Mouse (Mus musculus) heart, adult 18-20 months (tissue): ENCODE data around the gene Gm42906. TPM values are rescaled to one million over a fixed set of nuclear protein-coding genes. Genes with fewer than 3 reads are reported as not detected.
A peak's percentile ranks its signal among the peaks of the same experiment; 100 is the strongest.

Experiments
- DNase-seq, 2 experiments: peaks; one replicate each; pipeline ENCODE4 v3.0.0; 2021 to 2022; ENCODE audit warnings: mixed read lengths in 1 of 2
- total RNA-seq, 2 experiments: library from RNA; stranded (reverse); gene quantifications; 2 replicates each; pipeline ENCODE4 v1.2.3; 2021

Gene Gm42906
- total RNA-seq, 2 experiments from 2014 or later = 1.7 TPM; not detected in 1

GRCm38 (mm10) chr5:151298371-151298770 lies 129.6 kb downstream of the Gm42906 start:
- DNase-seq = no peak

- no peak for DNase-seq
Observed at GRCm38 (mm10) chr5:151296244-151296643, 131.7 kb downstream of the Gm42906 start.

GRCm38 (mm10) chr5:151293591-151293990 lies 134.4 kb downstream of the Gm42906 start:
- no peak for DNase-seq

- DNase-seq = peak in 1 of 2 experiments; percentile 38
Observed at GRCm38 (mm10) chr5:151292310-151292709, 135.7 kb downstream of the Gm42906 start.

- no peak for DNase-seq
Observed at GRCm38 (mm10) chr5:151286331-151286730, 141.6 kb downstream of the Gm42906 start.

GRCm38 (mm10) chr5:151279531-151279930 lies 148.4 kb downstream of the Gm42906 start:
- DNase-seq = no peak

GRCm38 (mm10) chr5:151277927-151278326 lies 150.0 kb downstream of the Gm42906 start:
- no peak for DNase-seq

GRCm38 (mm10) chr5:151275986-151276385 lies 152.0 kb downstream of the Gm42906 start:
- no peak for DNase-seq

- DNase-seq = no peak
Observed at GRCm38 (mm10) chr5:151274265-151274664, 153.7 kb downstream of the Gm42906 start.

GRCm38 (mm10) chr5:151270815-151271214 lies 157.1 kb downstream of the Gm42906 start:
- no peak for DNase-seq

- no peak for DNase-seq
Observed at GRCm38 (mm10) chr5:151266896-151267634, 160.9 kb downstream of the Gm42906 start.

- DNase-seq = no peak
Observed at GRCm38 (mm10) chr5:151261558-151261957, 166.4 kb downstream of the Gm42906 start.

- no peak for DNase-seq
Observed at GRCm38 (mm10) chr5:151252213-151252612, 175.8 kb downstream of the Gm42906 start.

GRCm38 (mm10) chr5:151251656-151252055 lies 176.3 kb downstream of the Gm42906 start:
- DNase-seq = no peak

GRCm38 (mm10) chr5:151248671-151249620 lies 179.0 kb downstream of the Gm42906 start:
- DNase-seq = no peak

- DNase-seq = no peak
Observed at GRCm38 (mm10) chr5:151248084-151248483, 179.9 kb downstream of the Gm42906 start.

GRCm38 (mm10) chr5:151247115-151247875 lies 180.7 kb downstream of the Gm42906 start:
- DNase-seq = no peak

- no peak for DNase-seq
Observed at GRCm38 (mm10) chr5:151246287-151246686, 181.7 kb downstream of the Gm42906 start.

- no peak for DNase-seq
Observed at GRCm38 (mm10) chr5:151245571-151245970, 182.4 kb downstream of the Gm42906 start.

GRCm38 (mm10) chr5:151238730-151239129 lies 189.2 kb downstream of the Gm42906 start:
- no peak for DNase-seq

GRCm38 (mm10) chr5:151236411-151236810 lies 191.6 kb downstream of the Gm42906 start:
- DNase-seq = no peak

- peak; percentile 50 to 62 for DNase-seq
Observed at GRCm38 (mm10) chr5:151233400-151234031, 194.4 kb downstream of the Gm42906 start, which contains the start of gene Stard13. Stard13 (minus strand) TSS chr5:151233836.
